Mouse (Mus musculus) heart, adult 2 months (tissue): ENCODE measurements around the gene Rbm19.

ENCODE experiments used
- CTCF ChIP-seq: fragments of 200-600 bp; IDR thresholded peaks from 2 replicates; pipeline ENCODE4 v1.8.1; 2022; ENCODE audit warnings: antibody characterized with exemption, mild to moderate bottlenecking, moderate library complexity
- POLR2A ChIP-seq: fragments of 200-500 bp; IDR thresholded peaks from 2 replicates; pipeline ENCODE4 v1.6.1; 2011; ENCODE audit warnings: mild to moderate bottlenecking, low read depth, low read length, control low read depth; ENCODE audit not compliant: insufficient read depth

DNA sequence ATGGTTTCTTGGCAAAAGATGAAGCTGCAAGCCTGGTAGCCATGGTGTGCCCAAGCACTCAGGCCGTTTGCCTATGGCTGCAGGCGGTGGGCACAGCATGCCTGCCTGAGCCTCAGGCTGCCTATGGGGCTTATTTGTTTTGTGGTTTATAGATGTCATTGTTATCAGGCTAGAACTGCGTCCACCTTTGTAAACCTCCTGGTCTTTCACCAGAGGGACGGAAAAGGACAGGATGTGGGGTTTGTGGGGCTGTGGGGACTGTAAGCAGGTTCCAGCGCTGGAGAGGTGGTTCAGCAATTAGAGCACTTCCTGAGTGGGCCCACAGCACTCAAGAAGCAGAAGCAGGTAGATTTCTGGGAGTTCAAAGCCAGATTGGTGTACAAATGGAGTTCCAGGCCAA is 12.2 kb downstream of the Rbm19 start:
- TF ChIP-seq POLR2A (no peak), CTCF (no peak)
